Mouse (Mus musculus) lung, postnatal 14 days (tissue): ENCODE measurements around the gene Rbfox3.

ENCODE experiments used
- DNase-seq: peaks from one replicate; pipeline ENCODE4 v3.0.0; 2021

Rbfox3 gene

DNA sequence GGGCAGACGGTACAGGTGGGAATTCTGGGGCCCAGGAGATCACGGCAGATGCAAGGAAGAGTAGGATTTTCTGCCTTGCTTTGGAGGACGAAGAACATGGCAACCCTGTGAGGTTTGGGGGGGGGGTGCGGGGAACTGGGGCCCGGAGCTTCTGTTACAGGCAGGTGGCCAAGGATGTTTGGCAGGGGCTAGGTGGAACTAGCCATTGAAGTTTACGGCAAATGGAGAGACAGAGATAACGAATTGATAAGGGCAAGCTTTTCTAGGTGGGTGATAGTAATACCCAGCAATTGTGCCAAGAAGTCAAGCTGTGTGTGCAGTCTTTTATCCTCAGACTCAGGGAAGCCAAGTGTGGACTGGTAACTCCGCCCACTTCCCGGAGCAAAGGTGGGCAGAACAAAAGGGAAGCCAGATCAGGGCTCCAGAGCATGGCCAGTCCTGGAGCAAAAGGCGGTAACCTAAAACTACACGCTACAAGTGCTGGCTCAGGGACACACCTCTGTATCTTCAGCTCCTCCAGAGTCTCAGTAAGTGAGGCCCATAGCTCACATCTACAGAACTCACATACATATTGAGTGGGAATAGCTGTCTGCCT, 443.9 kb downstream of the Rbfox3 start:
- no peak for DNase-seq

DNA sequence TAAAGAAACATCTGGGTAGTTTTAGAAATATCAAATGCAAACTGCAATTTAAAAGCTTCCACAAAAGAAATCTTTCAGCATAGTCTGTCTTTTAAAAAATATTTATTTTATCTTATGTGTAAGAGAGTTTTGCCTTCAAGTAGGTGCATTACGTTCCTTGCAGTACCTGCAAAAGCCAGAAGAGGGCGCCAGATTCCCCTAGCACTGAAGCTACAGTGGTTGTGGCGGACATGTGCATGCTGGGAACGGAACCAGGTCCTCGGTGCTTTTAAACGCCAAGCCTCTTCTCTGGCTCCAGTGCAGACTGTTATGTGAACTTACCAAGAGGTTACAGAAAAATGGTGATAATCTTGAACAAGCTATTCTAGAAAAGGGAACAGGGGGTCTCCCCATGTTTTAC, 451.1 kb downstream of the Rbfox3 start:
- no peak for DNase-seq

DNA sequence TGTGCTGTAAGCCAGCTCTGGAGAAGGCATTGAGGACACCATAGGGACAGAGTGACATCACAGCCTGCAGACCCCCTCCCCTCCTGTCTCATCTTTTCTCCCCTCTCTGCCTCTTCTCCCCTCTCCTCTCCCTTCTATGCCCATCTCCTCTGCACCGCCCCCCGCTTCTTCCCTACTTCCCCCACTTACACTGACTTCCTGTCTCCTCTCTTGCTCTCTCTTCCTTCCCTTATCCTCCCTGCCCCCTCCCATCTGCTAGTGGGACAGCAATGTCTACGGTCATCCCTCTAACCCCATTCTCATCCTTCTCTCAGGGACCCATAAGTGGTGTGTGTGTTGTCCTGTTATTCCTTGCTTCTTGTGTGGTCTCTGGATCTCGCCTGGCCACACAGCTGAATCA, 451.9 kb downstream of the Rbfox3 start:
- DNase-seq: no peak

DNA sequence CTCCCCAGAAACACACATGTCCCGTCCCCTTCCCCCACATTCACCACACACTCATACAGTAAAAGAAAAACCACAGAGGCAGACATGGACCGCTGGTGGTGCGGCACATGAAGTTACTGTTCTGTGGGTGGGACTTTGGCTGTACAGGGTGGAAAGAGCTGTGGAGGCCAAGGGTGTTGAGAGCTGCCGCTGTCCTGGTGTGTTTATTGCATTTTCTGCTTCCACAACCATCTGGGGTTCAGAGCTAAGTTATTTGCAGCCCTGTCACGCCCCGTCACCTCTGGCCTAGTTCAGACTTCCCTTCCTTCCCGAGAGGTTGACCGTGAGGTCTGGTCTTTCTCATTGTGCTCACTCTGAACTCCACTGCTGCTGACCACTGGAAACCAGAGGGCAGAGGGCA, 452.3 kb downstream of the Rbfox3 start:
- peak; percentile 35 for DNase-seq

DNA sequence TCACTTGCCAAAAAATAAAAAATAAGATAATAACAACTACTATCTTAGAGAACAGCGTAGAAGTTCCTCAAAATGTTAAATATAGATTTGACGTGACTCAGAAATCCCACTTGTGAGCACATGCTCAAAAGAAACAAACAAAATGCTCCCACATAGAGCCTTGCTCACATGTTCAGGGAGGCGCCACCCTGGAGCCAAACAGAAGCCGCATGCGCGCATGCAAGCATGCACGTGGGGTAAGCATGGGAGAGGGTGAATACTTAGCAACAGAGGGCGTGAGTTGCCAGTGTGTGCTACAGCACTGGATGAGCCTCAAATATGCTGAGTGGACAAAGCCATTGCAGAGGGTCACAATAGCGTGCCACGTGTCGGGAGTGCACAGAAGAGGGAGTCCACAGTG, 454.5 kb downstream of the Rbfox3 start:
- no peak for DNase-seq

DNA sequence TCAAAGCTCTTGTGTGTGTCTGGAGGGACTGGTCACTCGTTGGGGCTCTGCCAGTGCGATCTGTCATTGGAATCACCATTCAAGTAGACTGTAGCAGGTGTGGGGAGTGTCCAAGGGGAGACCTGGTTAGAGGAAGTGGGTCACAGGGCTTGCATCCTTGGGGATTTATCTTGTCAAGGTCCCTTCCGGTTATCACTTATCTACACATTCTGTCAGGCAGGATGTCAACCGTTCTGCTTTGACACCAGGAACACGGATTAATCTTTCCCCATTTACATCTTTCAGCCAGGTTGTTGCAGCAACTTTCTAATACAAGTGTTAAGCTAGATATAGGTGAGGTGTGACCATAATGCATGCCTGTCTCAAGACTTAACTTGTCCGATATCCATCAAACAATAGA, 455.6 kb downstream of the Rbfox3 start:
- DNase-seq: no peak

DNA sequence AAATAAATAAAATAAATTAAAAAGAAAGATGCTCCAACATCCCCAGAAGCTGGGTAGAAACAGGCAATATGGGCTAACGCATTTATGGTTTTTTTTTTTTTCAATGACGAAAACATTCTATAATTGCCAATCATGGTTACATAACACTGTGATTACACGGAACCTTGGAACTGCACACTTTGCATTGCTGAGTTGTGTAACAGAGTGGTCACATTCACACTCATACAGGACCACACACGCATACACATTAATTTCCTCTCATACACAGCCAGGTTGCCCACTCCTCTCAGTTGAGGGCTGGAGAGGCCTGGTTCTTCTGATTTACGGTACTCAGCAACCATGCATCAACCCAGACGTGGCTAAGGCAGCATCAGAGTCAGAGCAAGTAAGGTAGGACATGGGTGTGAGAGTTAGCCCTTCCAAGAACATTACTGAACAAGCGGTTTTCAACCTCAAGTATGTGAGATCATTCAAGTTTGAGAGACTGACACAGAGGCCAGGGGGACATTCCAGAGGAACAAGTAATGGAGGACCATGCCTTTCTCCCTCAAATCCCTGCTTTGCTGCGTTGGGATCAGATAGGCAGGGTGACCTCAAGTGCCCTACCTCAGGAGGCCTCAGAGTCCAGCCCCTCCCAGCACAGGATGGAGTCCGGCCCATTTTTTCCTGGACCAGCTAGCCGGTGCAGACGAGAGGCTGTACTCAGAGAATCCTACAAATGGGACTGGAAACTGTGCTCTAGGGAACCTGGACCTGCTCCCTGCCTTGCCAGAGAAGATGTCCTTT, 457.3 kb downstream of the Rbfox3 start:
- no peak for DNase-seq

DNA sequence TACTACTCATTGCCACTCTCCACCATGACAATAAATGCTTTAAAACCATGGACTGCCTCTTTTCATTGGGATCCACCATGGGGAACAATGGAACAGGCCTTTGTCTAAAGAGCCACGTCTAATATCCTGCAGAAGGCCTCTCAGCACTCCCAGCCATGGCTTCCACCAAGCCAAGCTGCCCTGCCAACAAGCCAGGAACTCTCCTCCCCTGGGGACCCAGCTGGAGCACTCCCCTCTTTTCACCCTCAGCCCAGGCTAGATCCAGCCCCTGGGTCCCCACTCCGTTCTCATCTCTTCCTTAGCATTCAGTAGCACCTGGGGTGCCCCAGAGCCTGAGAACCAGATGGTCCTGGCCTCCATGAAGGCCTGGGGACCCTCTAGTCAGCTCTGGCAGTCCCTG, 458.4 kb downstream of the Rbfox3 start:
- no peak for DNase-seq

DNA sequence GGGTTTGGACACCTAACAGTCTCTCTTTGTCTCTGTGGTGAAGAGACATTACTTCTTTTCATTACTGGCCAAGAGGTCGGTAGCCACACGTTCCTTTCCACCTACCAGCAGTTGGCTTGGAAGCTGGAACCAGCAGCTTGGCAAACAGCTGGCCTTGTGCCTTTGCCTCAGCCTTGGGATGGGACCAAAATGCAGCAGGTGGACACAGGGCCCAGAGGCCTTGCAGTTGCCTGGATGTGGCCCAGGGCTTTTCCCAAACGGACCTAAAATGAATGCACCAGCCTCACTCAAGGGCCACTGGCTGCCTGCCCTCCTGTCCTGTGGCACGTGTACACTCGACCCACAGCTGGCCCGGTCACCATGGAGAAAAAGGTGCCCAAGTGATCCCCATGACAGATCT, 460.2 kb downstream of the Rbfox3 start:
- no peak for DNase-seq

DNA sequence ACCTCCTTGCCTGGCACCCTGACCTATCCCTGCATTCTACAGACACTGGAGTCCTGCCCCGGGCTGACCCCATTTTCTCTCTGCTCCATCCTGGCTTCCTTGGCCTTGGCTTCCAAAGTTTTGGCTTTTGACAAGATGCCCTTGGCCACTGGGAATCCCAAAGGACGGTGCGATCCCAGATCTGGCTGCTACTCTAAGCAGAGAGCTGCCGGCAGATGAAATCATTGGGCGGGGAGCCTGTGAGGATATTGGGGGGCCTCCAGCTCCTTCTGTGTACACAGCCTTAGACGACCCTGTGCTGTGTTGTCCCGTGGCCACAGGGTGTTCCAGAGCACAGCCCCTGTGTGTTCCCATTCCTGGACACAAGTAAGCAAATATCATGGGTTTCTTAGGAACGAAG, 463.0 kb downstream of the Rbfox3 start:
- no peak for DNase-seq

DNA sequence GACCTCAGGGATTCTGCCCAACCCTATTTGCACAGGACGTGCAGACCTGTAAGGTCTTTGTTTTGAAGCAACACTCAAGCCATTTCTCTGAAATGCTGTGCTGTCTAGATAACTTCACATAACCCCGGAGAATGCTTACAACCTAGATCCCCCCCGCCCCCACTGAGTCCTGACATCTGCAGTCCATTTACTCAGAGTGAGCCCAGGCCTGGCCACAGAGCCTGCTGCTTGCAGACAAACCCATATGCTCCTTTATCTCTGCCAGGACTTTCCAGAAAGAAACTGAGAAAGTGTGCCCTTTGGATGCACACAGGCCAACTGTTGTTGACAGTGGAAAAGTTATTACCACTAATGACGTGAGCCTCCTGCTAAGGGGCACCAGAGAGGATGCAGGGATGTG, 464.1 kb downstream of the Rbfox3 start:
- no peak for DNase-seq

DNA sequence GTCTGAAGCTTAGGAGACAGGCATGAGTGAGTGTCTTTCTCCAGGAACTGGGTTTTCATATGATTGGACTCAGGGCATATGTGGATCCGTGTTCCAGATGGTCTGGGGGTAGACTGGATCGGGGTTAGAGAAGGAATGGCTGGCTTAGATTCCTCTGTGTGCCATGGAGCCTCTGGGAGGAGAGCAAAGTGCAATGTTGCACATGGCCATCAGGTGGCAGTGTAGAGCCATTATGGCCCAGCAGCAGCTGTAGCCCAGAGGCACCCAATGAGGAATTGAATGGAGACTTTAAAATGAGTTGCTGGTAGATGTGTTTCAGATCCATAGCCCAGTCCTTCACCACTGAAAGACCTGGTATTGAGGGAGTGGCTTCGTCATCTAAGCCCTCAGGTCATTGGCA, 465.6 kb downstream of the Rbfox3 start:
- DNase-seq: peak; percentile 75

DNA sequence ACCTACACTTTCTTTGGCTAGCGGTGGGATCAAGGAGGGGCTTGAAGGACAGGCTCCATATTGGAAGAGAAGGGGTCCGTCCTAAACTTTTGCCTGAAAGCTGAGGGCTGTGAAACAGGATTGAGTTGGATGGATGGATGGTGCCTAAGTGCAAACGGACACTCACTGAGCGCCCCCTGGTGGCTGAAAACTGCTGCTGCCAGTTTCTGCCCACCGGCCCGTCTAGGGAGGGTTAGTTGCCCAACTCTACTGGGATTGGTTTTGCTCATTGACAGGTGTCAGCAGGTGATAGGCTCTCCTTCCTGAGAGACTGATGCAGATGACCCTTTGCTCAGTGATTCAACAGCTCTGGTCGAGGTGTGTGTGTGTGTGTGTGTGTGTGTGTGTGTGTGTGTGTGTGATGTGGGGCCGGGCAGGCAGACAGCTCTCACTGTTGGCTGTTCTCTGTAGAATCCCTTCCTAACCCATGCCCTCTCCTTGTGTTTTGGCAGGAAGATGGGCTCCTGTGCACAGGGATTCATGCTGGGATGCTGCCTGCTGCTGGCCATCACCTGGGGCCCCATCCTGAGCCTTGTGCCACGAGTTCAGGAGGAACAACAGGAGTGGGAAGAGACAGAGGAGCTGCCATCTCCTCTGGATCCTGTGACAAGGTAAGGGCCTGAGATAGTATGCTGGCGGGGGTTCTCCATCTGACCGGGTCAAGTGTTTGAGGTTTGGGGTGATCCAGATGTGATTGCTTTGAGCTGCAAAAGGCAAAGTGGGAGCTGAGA, 468.0 kb downstream of the Rbfox3 start:
- peak; percentile 89 for DNase-seq

DNA sequence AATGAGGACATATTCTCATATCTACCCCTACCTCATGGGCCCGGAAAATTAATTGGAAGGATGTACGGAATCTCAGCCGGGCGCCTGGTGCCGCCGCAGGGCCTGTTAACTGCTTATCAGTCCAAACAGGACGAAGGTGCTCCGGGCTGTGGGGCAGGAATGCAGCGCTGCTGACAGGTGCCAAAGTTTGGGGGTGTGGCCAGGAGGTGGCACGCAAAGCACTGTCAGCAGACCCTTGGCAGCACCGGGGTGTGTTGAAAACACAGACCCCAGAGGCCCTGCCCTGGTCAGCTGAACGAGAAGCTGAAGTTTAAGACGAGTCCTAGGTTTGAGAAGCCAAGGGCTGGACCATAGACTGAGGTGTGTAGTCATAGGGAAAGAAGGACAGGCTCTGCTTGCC, 468.7 kb downstream of the Rbfox3 start:
- no peak for DNase-seq
